Mouse (Mus musculus) heart, embryonic 14.5 days (tissue): ENCODE measurements around the gene Toporsl. TPM values are rescaled to one million over a fixed set of nuclear protein-coding genes. Genes with fewer than 3 reads are reported as not detected.

Experiments
- polyA plus RNA-seq: library from polyadenylated mRNA; unstranded; fragments of >200 nt; fragmentation: Nextera tagmentation; extraction: Ambion mirVana; gene quantifications from 2 replicates; pipeline ENCODE4 v1.2.1, GENCODE M21; 2014

The Toporsl gene
- polyA plus RNA-seq, 1 experiment from 2014 or later, result not detected

Other genes with a start within 250 kb of the Toporsl start
- 108 and 113 TPM in 2 replicates for gene Smc2, start 157.0 kb upstream of the Toporsl start, polyA plus RNA-seq
- gene Vma21-ps, start 99.0 kb upstream of the Toporsl start, polyA plus RNA-seq, result not detected in 2 replicates
- not detected in 2 replicates for gene Olfr275, start 218.3 kb downstream of the Toporsl start, polyA plus RNA-seq